Mouse (Mus musculus): ENCODE results near the gene Hist1h4k. TPM values are rescaled to one million over a fixed set of nuclear protein-coding genes. Genes with fewer than 3 reads are reported as not detected.
A peak's percentile ranks its signal among the peaks of the same experiment; 100 is the strongest.

Gene Hist1h4k
- total RNA-seq, 1 experiment: 2,674 TPM

DNA sequence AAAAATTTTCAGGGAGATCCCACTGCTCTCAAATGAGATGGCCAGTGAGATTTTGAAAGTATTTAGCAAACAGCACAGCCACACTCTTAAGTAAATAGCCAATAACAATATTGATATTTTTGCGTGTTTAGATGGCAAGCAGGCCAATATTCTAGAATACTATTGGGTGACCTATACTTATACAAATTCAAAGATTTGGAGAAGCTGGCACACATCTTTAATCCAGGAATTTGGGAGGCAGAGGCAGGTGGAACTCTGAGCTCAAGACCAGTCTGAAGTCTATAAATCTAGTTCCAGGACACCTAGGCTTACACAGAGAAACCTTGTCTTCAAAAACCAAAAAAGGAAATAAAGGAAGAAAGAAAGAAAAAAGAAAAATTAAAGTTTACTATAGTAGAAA is 31.3 kb upstream of the Hist1h4k start:
- no peak overlapping the region for H3K9ac ChIP-seq (ENCODE audit: insufficient read depth, low read depth, low read length, poor library complexity, severe bottlenecking)
- no peak for DNase-seq (ENCODE audit: low read depth, low spot score)
- no peak overlapping the region for H3K4me3 ChIP-seq (ENCODE audit: insufficient read depth in 1 of 2, low read depth in 1 of 2, low read length in 2 of 2, poor library complexity in 1 of 2, severe bottlenecking in 1 of 2)
- no peak overlapping the region for H3K27ac ChIP-seq (ENCODE audit: insufficient read depth, low read depth, low read length, poor library complexity, severe bottlenecking)
- in situ Hi-C loops (cut with MboI; ENCODE audit: low sequenced_read_pairs in 2 of 2, unreplicated experiment in 2 of 2): no loop called here
- TF ChIP-seq ZC3H11A (IDR thresholded peaks at IDR 0.05; ENCODE audit: borderline replicate concordance, low read depth, low read length) (no peak), ZNF384 (IDR thresholded peaks at IDR 0.05; ENCODE audit: low read depth, low read length) (no peak), HCFC1 (IDR thresholded peaks at IDR 0.05; ENCODE audit: borderline replicate concordance, insufficient read depth, low read length) (no peak), CHD2 (IDR thresholded peaks at IDR 0.05; ENCODE audit: low read depth, low read length) (no peak), MAFK (IDR thresholded peaks at IDR 0.05; ENCODE audit: insufficient read depth, low read depth, low read length) (no peak)
- H3K9me3 ChIP-seq (ENCODE audit: control insufficient read depth, insufficient read depth, low read depth, low read length): no peaks in the 10 kb centered on the region
- no peaks in the 10 kb centered on the region for H3K36me3 ChIP-seq (ENCODE audit: control insufficient read depth, insufficient read depth, low read length, poor library complexity, severe bottlenecking)
- peaks cover 0 to 5% of the 10 kb centered on the region in 2 experiments; a peak in 1 of 4 replicates for H3K4me1 ChIP-seq (ENCODE audit: control insufficient read depth in 2 of 2, insufficient read depth in 2 of 2, low read length in 2 of 2, poor library complexity in 1 of 2)

DNA sequence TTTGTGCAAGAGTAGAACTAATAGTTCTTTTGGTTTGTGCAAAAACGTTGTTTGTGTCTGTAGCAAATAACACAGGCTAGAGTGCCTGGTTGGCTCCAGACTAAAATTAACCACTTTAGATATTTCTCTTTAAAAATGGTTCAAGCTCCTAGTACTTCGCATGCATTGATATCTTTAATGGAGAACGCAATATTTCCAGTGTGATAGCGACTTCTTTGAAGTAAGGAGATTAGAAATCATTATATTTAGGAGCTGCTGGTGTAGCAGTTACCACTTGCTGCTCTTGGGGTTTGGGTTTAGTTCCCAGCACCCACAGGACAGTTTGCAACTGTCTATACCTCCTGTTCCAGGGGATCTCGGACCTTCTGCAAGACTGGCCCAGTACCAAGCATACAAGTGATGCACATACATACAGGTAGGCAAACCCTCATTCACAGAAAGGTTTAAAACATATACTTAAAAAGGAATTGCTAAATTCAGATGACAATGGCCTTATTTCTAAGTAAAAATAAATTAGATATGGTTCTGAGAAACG is 30.8 kb upstream of the Hist1h4k start:
- H3K4me3 ChIP-seq (ENCODE audit: insufficient read depth in 1 of 2, low read depth in 1 of 2, low read length in 2 of 2, poor library complexity in 1 of 2, severe bottlenecking in 1 of 2): peak overlapping the region in 1 of 2 experiments; percentile 8; a peak in 2 of 4 replicates
- H3K27ac ChIP-seq (ENCODE audit: insufficient read depth, low read depth, low read length, poor library complexity, severe bottlenecking): no peak overlapping the region
- no peaks in the 10 kb centered on the region for H3K9me3 ChIP-seq (ENCODE audit: control insufficient read depth, insufficient read depth, low read depth, low read length)
- no peak for TF ChIP-seq CHD2 (IDR thresholded peaks at IDR 0.05; ENCODE audit: low read depth, low read length)
- no peak for TF ChIP-seq ZNF384 (IDR thresholded peaks at IDR 0.05; ENCODE audit: low read depth, low read length)
- no peak for TF ChIP-seq HCFC1 (IDR thresholded peaks at IDR 0.05; ENCODE audit: borderline replicate concordance, insufficient read depth, low read length)
- no peak for TF ChIP-seq MAFK (IDR thresholded peaks at IDR 0.05; ENCODE audit: insufficient read depth, low read depth, low read length)
- TF ChIP-seq ZC3H11A (IDR thresholded peaks at IDR 0.05; ENCODE audit: borderline replicate concordance, low read depth, low read length): no peak
- H3K9ac ChIP-seq (ENCODE audit: insufficient read depth, low read depth, low read length, poor library complexity, severe bottlenecking): no peak overlapping the region
- H3K4me1 ChIP-seq (ENCODE audit: control insufficient read depth in 2 of 2, insufficient read depth in 2 of 2, low read length in 2 of 2, poor library complexity in 1 of 2): peaks cover 0 to 5% of the 10 kb centered on the region in 2 experiments; a peak in 1 of 4 replicates
- H3K36me3 ChIP-seq (ENCODE audit: control insufficient read depth, insufficient read depth, low read length, poor library complexity, severe bottlenecking): no peaks in the 10 kb centered on the region
- no peak for DNase-seq (ENCODE audit: low read depth, low spot score)
- in situ Hi-C loops (cut with MboI; ENCODE audit: low sequenced_read_pairs in 2 of 2, unreplicated experiment in 2 of 2): no loop called here

GRCm38 (mm10) chr13:21779767-21780731 is 29.7 kb upstream of the Hist1h4k start, which contains the start of gene Hist1h1b:
Gene Hist1h1b, minus strand, starts transcription at chr13:21780625.
- no peaks in the 10 kb centered on the region for H3K36me3 ChIP-seq (ENCODE audit: control insufficient read depth, insufficient read depth, low read length, poor library complexity, severe bottlenecking)
- in situ Hi-C loops (cut with MboI; ENCODE audit: low sequenced_read_pairs in 2 of 2, unreplicated experiment in 2 of 2): no loop called here
- peak; percentile 71 for DNase-seq (ENCODE audit: low read depth, low spot score)
- peak within 1 kb of the TSS; percentile 82 for H3K9ac ChIP-seq (ENCODE audit: insufficient read depth, low read depth, low read length, poor library complexity, severe bottlenecking)
- H3K27ac ChIP-seq (ENCODE audit: insufficient read depth, low read depth, low read length, poor library complexity, severe bottlenecking): peak within 1 kb of the TSS; percentile 89
- H3K9me3 ChIP-seq (ENCODE audit: control insufficient read depth, insufficient read depth, low read depth, low read length): no peaks in the 10 kb centered on the region
- H3K4me3 ChIP-seq (ENCODE audit: insufficient read depth in 1 of 2, low read depth in 1 of 2, low read length in 2 of 2, poor library complexity in 1 of 2, severe bottlenecking in 1 of 2): peak within 1 kb of the TSS; percentile 55 to 68
- peaks cover 0 to 5% of the 10 kb centered on the region in 2 experiments; a peak in 1 of 4 replicates for H3K4me1 ChIP-seq (ENCODE audit: control insufficient read depth in 2 of 2, insufficient read depth in 2 of 2, low read length in 2 of 2, poor library complexity in 1 of 2)
- TF ChIP-seq ZNF384 (IDR thresholded peaks at IDR 0.05; ENCODE audit: low read depth, low read length): no peak
- no peak; the same call in 1 of the 2 replicates for TF ChIP-seq HCFC1 (IDR thresholded peaks at IDR 0.05; ENCODE audit: borderline replicate concordance, insufficient read depth, low read length)
- TF ChIP-seq CHD2 (IDR thresholded peaks at IDR 0.05; ENCODE audit: low read depth, low read length): no peak; the same call in 1 of the 2 replicates
- TF ChIP-seq MAFK (IDR thresholded peaks at IDR 0.05; ENCODE audit: insufficient read depth, low read depth, low read length): no peak
- no peak for TF ChIP-seq ZC3H11A (IDR thresholded peaks at IDR 0.05; ENCODE audit: borderline replicate concordance, low read depth, low read length)

- DNase-seq (ENCODE audit: low read depth, low spot score): peak; percentile 70
- Histone ChIP-seq H3K4me1 (ENCODE audit: control insufficient read depth in 2 of 2, insufficient read depth in 2 of 2, low read length in 2 of 2, poor library complexity in 1 of 2) (peaks cover 0 to 8% of the 10 kb centered on the region in 2 experiments; a peak in 1 of 4 replicates), H3K9me3 (ENCODE audit: control insufficient read depth, insufficient read depth, low read depth, low read length) (no peaks in the 10 kb centered on the region), H3K4me3 (ENCODE audit: insufficient read depth in 1 of 2, low read depth in 1 of 2, low read length in 2 of 2, poor library complexity in 1 of 2, severe bottlenecking in 1 of 2) (peak overlapping the region; percentile 57 to 68), H3K36me3 (ENCODE audit: control insufficient read depth, insufficient read depth, low read length, poor library complexity, severe bottlenecking) (no peaks in the 10 kb centered on the region), H3K27ac (ENCODE audit: insufficient read depth, low read depth, low read length, poor library complexity, severe bottlenecking) (peak overlapping the region; percentile 89), H3K9ac (ENCODE audit: insufficient read depth, low read depth, low read length, poor library complexity, severe bottlenecking) (peak overlapping the region; percentile 82)
- TF ChIP-seq CHD2 (IDR thresholded peaks at IDR 0.05; ENCODE audit: low read depth, low read length) (peak; percentile 89), MAFK (IDR thresholded peaks at IDR 0.05; ENCODE audit: insufficient read depth, low read depth, low read length) (no peak)
- in situ Hi-C loops (cut with MboI; ENCODE audit: low sequenced_read_pairs in 2 of 2, unreplicated experiment in 2 of 2): no loop called here
Observed at GRCm38 (mm10) chr13:21778814-21779766, 28.8 kb upstream of the Hist1h4k start.
